Mouse (Mus musculus) testis, adult 2 months (tissue): Measurements from ENCODE around the gene E130309D02Rik.

Experiments
- CTCF ChIP-seq: fragments of 200-500 bp; IDR thresholded peaks from 2 replicates; pipeline ENCODE4 v1.5.1; 2012; ENCODE audit warnings: low read depth, mild to moderate bottlenecking, inconsistent platforms, low read length, moderate library complexity; ENCODE audit not compliant: control insufficient read depth, insufficient read depth, insufficient replicate concordance
- POLR2A ChIP-seq: fragments of 200-500 bp; IDR thresholded peaks from 2 replicates; pipeline ENCODE4 v1.6.1; 2012; ENCODE audit warnings: low read depth, mild to moderate bottlenecking, inconsistent platforms, low read length, moderate library complexity; ENCODE audit not compliant: control insufficient read depth

- TF ChIP-seq CTCF (no peak), POLR2A (no peak)
Measured at GRCm38 (mm10) chr5:143253881-143254486, 61.2 kb downstream of the E130309D02Rik start.
